Mouse (Mus musculus) cerebellum, postnatal 14 days (tissue): Measurements from ENCODE around the gene Apbb2.

ENCODE experiments used
- DNase-seq, 2 experiments: peaks; one replicate each; pipeline ENCODE4 v3.0.0; 2021; ENCODE audit warnings: mixed read lengths in 2 of 2

Apbb2 gene

GRCm38 (mm10) chr5:66373515-66374164, 244.9 kb downstream of the Apbb2 start:
- DNase-seq = no peak

GRCm38 (mm10) chr5:66371131-66371530, 247.5 kb downstream of the Apbb2 start:
- DNase-seq = no peak

- DNase-seq = peak; percentile 77 to 82
Observed at GRCm38 (mm10) chr5:66368966-66369365, 249.6 kb downstream of the Apbb2 start.

GRCm38 (mm10) chr5:66367641-66368040, 250.9 kb downstream of the Apbb2 start:
- no peak for DNase-seq

- DNase-seq = no peak
Observed at GRCm38 (mm10) chr5:66363274-66364261, 255.0 kb downstream of the Apbb2 start.

GRCm38 (mm10) chr5:66360739-66361138, 257.8 kb downstream of the Apbb2 start:
- DNase-seq = no peak

GRCm38 (mm10) chr5:66359742-66360423, 258.7 kb downstream of the Apbb2 start:
- no peak for DNase-seq

- no peak for DNase-seq
Observed at GRCm38 (mm10) chr5:66355147-66355546, 263.4 kb downstream of the Apbb2 start.

GRCm38 (mm10) chr5:66353876-66354275, 264.7 kb downstream of the Apbb2 start:
- no peak for DNase-seq

- peak; percentile 69 to 70 for DNase-seq
Observed at GRCm38 (mm10) chr5:66351836-66352390, 266.7 kb downstream of the Apbb2 start.

- DNase-seq = no peak
Observed at GRCm38 (mm10) chr5:66351064-66351463, 267.5 kb downstream of the Apbb2 start.

- DNase-seq = no peak
Observed at GRCm38 (mm10) chr5:66350611-66351010, 268.0 kb downstream of the Apbb2 start.

GRCm38 (mm10) chr5:66348421-66348820, 270.2 kb downstream of the Apbb2 start:
- no peak for DNase-seq

GRCm38 (mm10) chr5:66346756-66347155, 271.8 kb downstream of the Apbb2 start:
- DNase-seq = no peak

GRCm38 (mm10) chr5:66345140-66345539, 273.4 kb downstream of the Apbb2 start:
- no peak for DNase-seq

GRCm38 (mm10) chr5:66344182-66344581, 274.4 kb downstream of the Apbb2 start:
- DNase-seq = no peak

- no peak for DNase-seq
Observed at GRCm38 (mm10) chr5:66342285-66342684, 276.3 kb downstream of the Apbb2 start.

- DNase-seq = no peak
Observed at GRCm38 (mm10) chr5:66341848-66342247, 276.7 kb downstream of the Apbb2 start.

GRCm38 (mm10) chr5:66340356-66341102, 278.1 kb downstream of the Apbb2 start:
- no peak for DNase-seq

- peak; percentile 37 to 65 for DNase-seq
Observed at GRCm38 (mm10) chr5:66338583-66338982, 280.0 kb downstream of the Apbb2 start.

- peak; percentile 76 to 78 for DNase-seq
Observed at GRCm38 (mm10) chr5:66337969-66338345, 280.6 kb downstream of the Apbb2 start.
